Mouse (Mus musculus): ENCODE measurements around the gene Pigg. TPM values are rescaled to one million over a fixed set of nuclear protein-coding genes. Genes with fewer than 3 reads are reported as not detected.

Gene Pigg
- 2.8 TPM in 2 replicates for polyA plus RNA-seq (2012; rRNA removed)

DNA sequence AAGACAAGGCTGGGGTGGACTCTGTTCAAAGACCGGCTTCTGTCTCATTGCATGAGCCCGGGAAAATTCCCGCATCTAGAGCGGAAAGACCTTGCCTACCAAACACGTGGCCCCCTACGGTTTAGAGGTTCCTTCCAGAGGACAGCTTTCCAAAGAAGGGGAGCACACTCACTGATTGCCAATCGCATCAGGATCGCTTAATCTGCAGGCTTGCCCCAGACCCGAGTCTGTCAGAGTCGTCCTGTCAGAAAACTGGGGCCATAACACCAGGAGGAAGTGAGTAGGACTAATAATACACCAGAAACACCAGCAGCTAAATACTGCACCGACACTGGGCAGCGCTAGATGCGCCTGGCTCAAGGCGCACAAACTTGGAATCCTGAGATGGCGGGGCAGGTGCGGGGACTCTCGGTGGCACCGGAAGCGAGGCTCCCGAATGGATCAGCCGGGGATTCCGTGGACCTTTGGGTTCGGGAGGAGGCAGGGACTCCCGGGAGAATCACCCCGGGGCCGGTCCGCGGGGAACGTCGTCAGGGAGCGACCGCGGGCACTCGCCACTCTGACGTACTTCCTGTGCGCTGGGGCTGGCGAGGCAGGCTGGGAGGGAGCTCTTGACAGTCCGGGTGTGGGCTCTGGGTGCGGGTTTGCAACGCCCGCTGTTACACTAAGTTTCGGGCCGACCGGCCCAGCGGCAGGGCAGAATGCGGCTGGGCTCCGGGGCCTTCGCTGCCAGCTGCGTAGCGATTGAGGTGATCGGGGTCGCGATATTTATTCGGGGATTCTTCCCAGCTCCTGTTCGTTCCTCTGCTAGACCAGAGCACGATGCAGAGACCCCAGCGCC lies at the start of gene Pigg:
TSS of gene Pigg (plus strand) at position 386 of the 841 bp plus-strand sequence.

DNA sequence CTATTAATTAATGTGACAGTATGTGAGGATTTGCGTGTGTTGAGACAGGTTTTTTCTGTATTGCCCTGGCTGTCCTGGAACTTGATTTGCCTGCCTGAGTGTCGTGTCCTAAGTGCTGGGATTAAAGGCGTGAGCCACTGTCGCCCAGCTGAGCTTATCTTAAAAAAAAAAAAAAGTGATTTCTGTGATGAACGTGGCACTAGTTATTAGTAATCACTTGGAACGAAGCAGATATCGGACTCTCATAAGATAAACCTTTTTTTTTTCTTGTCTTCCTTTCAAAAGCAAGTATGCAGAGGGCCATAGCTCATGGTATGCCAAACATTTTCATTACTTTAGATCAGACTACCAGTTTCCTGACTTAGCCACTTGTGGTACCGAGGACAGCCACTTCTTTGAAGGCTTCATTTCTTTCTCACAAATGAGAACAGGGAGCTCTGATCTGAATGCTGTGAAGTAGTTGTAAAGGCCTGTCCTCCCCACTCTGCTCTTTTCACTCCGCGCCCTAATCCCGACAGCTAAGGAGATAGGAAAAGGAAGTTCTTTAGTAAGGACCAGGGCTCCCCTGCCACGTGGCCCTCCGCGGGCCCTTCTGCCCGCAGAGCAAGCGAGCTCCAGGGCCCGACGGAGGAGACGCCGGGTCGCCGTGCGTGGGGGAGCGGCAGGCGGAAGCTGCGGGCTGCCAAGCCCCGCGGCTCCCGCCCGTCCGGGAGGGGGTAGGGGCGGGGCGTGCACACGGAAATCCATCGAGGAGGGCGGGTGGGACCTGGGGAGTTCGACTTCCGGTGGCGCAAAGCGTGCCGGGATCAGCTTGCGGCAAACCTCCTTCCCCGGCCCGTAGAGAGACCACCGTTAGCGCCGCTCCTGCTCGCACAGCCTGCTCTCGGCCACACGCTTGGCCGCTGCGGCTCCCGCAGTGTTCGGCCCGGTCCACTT lies 44.0 kb upstream of the Pigg start, which contains the start of gene Dr1:
TSS of gene Dr1 (plus strand) at position 771 of the 936 bp plus-strand sequence.

DNA sequence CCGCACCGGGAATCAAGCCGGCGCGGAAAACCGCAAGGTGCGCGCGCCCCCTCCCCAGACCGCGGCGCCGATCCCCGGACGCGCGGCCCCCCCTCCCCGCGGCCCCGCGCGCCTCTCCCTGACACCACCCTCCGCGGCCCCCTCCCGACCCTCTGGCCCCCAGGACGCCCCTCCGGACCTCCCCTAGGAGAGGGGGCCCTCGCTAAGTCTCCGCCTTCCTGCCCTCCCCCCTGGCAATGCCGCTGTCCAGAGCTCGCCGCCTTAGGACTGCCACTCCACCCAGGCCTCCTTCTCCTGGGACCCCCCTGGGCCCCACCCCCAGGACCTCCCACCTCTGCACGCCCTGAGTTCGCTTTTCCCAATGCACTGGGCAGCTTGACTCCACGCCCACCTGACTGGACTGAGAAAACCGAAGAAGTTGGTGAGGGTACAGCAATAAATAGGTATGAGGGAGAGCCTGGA lies 55.5 kb downstream of the Pigg start, which contains the start of gene Gm42517:
TSS of gene Gm42517 (minus strand) at position 52 of the 462 bp plus-strand sequence.

DNA sequence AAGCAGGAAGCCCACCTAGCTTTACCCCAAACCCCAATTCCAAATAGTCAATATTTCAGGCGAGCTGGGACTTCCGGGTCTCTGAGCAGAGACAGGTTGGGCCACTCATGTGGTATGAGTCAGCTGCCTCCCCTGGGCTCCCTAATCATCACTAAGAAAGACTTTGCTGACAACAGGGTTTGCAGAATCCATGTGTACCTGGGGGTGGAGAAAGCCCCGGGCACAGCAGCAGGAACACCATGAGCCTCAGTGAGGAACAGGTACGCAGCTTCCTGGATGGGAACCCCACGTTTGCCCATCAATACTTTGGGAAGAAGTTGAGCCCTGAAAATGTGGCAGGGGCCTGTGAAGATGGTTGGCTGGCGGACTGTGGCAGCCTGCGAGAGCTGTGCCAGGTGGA lies 75.8 kb downstream of the Pigg start, which contains the start of gene Pde6b:
TSS of gene Pde6b (plus strand) at position 191 of the 400 bp plus-strand sequence.

Other genes with a start within 250 kb of the Pigg start
- gene Mtf2, start 246.9 kb upstream of the Pigg start, polyA plus RNA-seq (2012; rRNA removed): 10.6 TPM in 2 replicates
- gene Tmed5, start 180.0 kb upstream of the Pigg start, polyA plus RNA-seq (2012; rRNA removed): 14.8 and 16.3 TPM in 2 replicates
- gene Ccdc18, start 179.7 kb upstream of the Pigg start, polyA plus RNA-seq (2012; rRNA removed): 0.71 and 0.73 TPM in 2 replicates
- 13.7 and 13.9 TPM in 2 replicates for gene Dr1, start 43.7 kb upstream of the Pigg start, polyA plus RNA-seq (2012; rRNA removed)
- gene Gm42517, start 55.3 kb downstream of the Pigg start, polyA plus RNA-seq (2012; rRNA removed): 0.32 and 0.35 TPM in 2 replicates
- 0.01 TPM in 2 replicates for gene Pde6b, start 75.8 kb downstream of the Pigg start, polyA plus RNA-seq (2012; rRNA removed)
- gene Atp5k, start 121.8 kb downstream of the Pigg start, polyA plus RNA-seq (2012; rRNA removed): 78.4 and 83.0 TPM in 2 replicates
- 1.6 TPM in 2 replicates for gene Mfsd7a, start 136.3 kb downstream of the Pigg start, polyA plus RNA-seq (2012; rRNA removed)
- 4.8 and 5.7 TPM in 2 replicates for gene Pcgf3, start 148.6 kb downstream of the Pigg start, polyA plus RNA-seq (2012; rRNA removed)
- gene Cplx1, start 237.4 kb downstream of the Pigg start, polyA plus RNA-seq (2012; rRNA removed): 0.01 TPM in 2 replicates

Measured in liver, embryonic 18 days (tissue).